Mouse (Mus musculus): Measurements from ENCODE around the gene Tmod4. TPM values are rescaled to one million over a fixed set of nuclear protein-coding genes. Genes with fewer than 3 reads are reported as not detected.

Gene Tmod4
- polyA plus RNA-seq, 1 experiment, result not detected

GRCm38 (mm10) chr3:95171105-95171504, 46.8 kb downstream of the Tmod4 start:
- H3K9ac ChIP-seq (ENCODE audit: low read depth, poor library complexity, severe bottlenecking), result no peak overlapping the region
- no peak overlapping the region for H3K4me3 ChIP-seq (ENCODE audit: low read depth, low read length)
- no peaks in the 10 kb centered on the region; the same call in 1 of the 2 replicates for H3K27me3 ChIP-seq (ENCODE audit: control insufficient read depth, insufficient read depth, low read length, poor library complexity, severe bottlenecking)
- H3K9me3 ChIP-seq (replicated peaks; ENCODE audit: control insufficient read depth, insufficient read depth, low read length, poor library complexity, severe bottlenecking), result no peaks in the 10 kb centered on the region
- H3K36me3 ChIP-seq (ENCODE audit: control insufficient read depth, insufficient read depth, low read length, poor library complexity, severe bottlenecking), result 0 out of 2 replicates have a peak, but pooled peaks cover 2% of the 10 kb centered on the region
- no peaks in the 10 kb centered on the region for H3K4me1 ChIP-seq (ENCODE audit: control insufficient read depth, insufficient read depth, low read length)
- TF ChIP-seq CTCF (IDR thresholded peaks at IDR 0.05; ENCODE audit: low read depth, low read length) (no peak), POLR2A (IDR thresholded peaks at IDR 0.05; ENCODE audit: insufficient read depth, low read length) (no peak), EP300 (IDR thresholded peaks at IDR 0.05; ENCODE audit: insufficient read depth, low read depth, low read length) (no peak)
- no peak overlapping the region for H3K27ac ChIP-seq (ENCODE audit: insufficient read depth, low read length)

GRCm38 (mm10) chr3:95172526-95173255, 48.4 kb downstream of the Tmod4 start:
- TF ChIP-seq POLR2A (IDR thresholded peaks at IDR 0.05; ENCODE audit: insufficient read depth, low read length) (no peak), CTCF (IDR thresholded peaks at IDR 0.05; ENCODE audit: low read depth, low read length) (no peak), EP300 (IDR thresholded peaks at IDR 0.05; ENCODE audit: insufficient read depth, low read depth, low read length) (no peak)
- Histone ChIP-seq H3K9me3 (replicated peaks; ENCODE audit: control insufficient read depth, insufficient read depth, low read length, poor library complexity, severe bottlenecking) (no peaks in the 10 kb centered on the region), H3K9ac (ENCODE audit: low read depth, poor library complexity, severe bottlenecking) (peak overlapping the region; percentile 58), H3K4me1 (ENCODE audit: control insufficient read depth, insufficient read depth, low read length) (peaks cover 4% of the 10 kb centered on the region), H3K4me3 (ENCODE audit: low read depth, low read length) (peak overlapping the region; percentile 42), H3K27me3 (ENCODE audit: control insufficient read depth, insufficient read depth, low read length, poor library complexity, severe bottlenecking) (no peaks in the 10 kb centered on the region; the same call in 1 of the 2 replicates), H3K36me3 (ENCODE audit: control insufficient read depth, insufficient read depth, low read length, poor library complexity, severe bottlenecking) (0 out of 2 replicates have a peak, but pooled peaks cover 2% of the 10 kb centered on the region), H3K27ac (ENCODE audit: insufficient read depth, low read length) (no peak overlapping the region)

DNA sequence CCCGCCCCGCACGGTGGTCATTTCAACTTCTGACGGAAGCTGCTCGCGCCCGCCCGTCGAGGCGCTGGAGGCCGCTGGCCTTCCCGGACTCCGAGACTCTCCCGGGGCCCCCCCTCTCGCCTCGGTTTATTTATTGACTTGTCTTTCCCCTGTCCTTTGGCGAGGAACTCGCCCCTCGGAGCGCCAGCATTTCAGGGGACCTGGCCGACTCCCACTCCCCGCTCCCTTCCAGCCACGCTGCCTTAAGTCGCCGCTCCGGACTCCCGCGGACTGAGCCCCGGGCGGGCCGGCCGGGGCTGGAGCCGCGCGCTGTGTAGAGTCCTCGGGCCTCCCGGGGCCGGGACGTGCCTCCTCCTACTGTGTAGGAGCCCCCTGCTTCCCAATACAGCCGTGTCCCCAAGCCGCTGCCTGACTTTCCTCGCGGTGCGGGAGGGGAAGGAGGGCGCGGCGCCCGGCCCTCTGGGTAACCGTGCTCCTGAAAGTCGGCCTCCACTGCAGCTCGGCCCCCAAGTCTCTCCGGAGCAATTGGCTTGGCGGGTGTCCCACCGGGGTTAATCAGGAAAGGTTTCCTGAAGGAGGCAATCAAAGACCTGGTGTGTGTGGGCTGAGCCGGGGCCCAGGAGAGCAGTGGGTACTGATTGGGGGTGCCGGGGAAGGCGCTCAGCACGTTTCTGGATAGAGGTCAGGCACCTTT, 49.1 kb downstream of the Tmod4 start:
- Histone ChIP-seq H3K27ac (ENCODE audit: insufficient read depth, low read length) (no peak overlapping the region), H3K4me1 (ENCODE audit: control insufficient read depth, insufficient read depth, low read length) (peaks cover 4% of the 10 kb centered on the region), H3K36me3 (ENCODE audit: control insufficient read depth, insufficient read depth, low read length, poor library complexity, severe bottlenecking) (0 out of 2 replicates have a peak, but pooled peaks cover 2% of the 10 kb centered on the region), H3K9ac (ENCODE audit: low read depth, poor library complexity, severe bottlenecking) (peak overlapping the region; percentile 58), H3K9me3 (replicated peaks; ENCODE audit: control insufficient read depth, insufficient read depth, low read length, poor library complexity, severe bottlenecking) (no peaks in the 10 kb centered on the region), H3K27me3 (ENCODE audit: control insufficient read depth, insufficient read depth, low read length, poor library complexity, severe bottlenecking) (no peaks in the 10 kb centered on the region; the same call in 1 of the 2 replicates), H3K4me3 (ENCODE audit: low read depth, low read length) (peak overlapping the region; percentile 42)
- no peak for TF ChIP-seq CTCF (IDR thresholded peaks at IDR 0.05; ENCODE audit: low read depth, low read length)
- TF ChIP-seq POLR2A (IDR thresholded peaks at IDR 0.05; ENCODE audit: insufficient read depth, low read length), result no peak
- TF ChIP-seq EP300 (IDR thresholded peaks at IDR 0.05; ENCODE audit: insufficient read depth, low read depth, low read length), result no peak

DNA sequence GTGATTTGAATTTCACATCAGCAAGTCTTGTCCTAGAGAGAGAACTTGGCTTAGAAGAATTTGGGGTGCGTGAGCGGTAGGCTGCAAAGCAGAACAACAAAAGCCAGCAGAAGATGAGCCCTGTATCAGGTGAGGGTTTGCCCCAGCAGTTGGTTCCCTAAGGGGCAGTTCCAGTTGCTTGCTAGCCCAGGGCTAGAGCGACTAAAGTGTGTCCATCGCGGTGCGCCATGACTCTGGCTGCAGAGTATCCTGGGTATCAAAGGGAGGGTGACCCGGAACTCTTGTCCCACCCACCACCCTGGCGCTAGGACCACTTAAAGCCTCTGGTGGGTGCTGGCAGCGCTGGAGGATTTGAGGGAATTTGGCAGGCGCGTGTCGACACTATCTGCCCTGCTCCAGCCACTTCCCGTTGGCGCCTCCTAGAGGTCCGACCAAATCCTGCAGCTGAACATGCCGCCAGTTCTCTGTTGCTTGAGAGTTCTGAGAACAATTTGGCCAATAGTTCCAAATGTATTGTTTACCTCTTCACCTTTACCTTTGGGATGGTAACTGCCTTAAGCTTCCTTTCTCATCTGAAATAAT, 49.8 kb downstream of the Tmod4 start:
- H3K9me3 ChIP-seq (replicated peaks; ENCODE audit: control insufficient read depth, insufficient read depth, low read length, poor library complexity, severe bottlenecking), result no peaks in the 10 kb centered on the region
- H3K4me3 ChIP-seq (ENCODE audit: low read depth, low read length), result peak overlapping the region; percentile 42
- peaks cover 4% of the 10 kb centered on the region for H3K4me1 ChIP-seq (ENCODE audit: control insufficient read depth, insufficient read depth, low read length)
- H3K27ac ChIP-seq (ENCODE audit: insufficient read depth, low read length), result no peak overlapping the region
- H3K36me3 ChIP-seq (ENCODE audit: control insufficient read depth, insufficient read depth, low read length, poor library complexity, severe bottlenecking), result 0 out of 2 replicates have a peak, but pooled peaks cover 2% of the 10 kb centered on the region
- peak overlapping the region; percentile 58 for H3K9ac ChIP-seq (ENCODE audit: low read depth, poor library complexity, severe bottlenecking)
- no peaks in the 10 kb centered on the region; the same call in 1 of the 2 replicates for H3K27me3 ChIP-seq (ENCODE audit: control insufficient read depth, insufficient read depth, low read length, poor library complexity, severe bottlenecking)
- no peak for TF ChIP-seq POLR2A (IDR thresholded peaks at IDR 0.05; ENCODE audit: insufficient read depth, low read length)
- peak; percentile 92 for TF ChIP-seq CTCF (IDR thresholded peaks at IDR 0.05; ENCODE audit: low read depth, low read length)

- Histone ChIP-seq H3K9me3 (replicated peaks; ENCODE audit: control insufficient read depth, insufficient read depth, low read length, poor library complexity, severe bottlenecking) (no peaks in the 10 kb centered on the region), H3K9ac (ENCODE audit: low read depth, poor library complexity, severe bottlenecking) (peak overlapping the region; percentile 9; the same call in 1 of the 2 replicates), H3K36me3 (ENCODE audit: control insufficient read depth, insufficient read depth, low read length, poor library complexity, severe bottlenecking) (no peaks in the 10 kb centered on the region), H3K27ac (ENCODE audit: insufficient read depth, low read length) (peak overlapping the region; percentile 66), H3K4me1 (ENCODE audit: control insufficient read depth, insufficient read depth, low read length) (peaks cover 4% of the 10 kb centered on the region), H3K4me3 (ENCODE audit: low read depth, low read length) (no peak overlapping the region), H3K27me3 (ENCODE audit: control insufficient read depth, insufficient read depth, low read length, poor library complexity, severe bottlenecking) (no peaks in the 10 kb centered on the region; the same call in 1 of the 2 replicates)
- TF ChIP-seq POLR2A (IDR thresholded peaks at IDR 0.05; ENCODE audit: insufficient read depth, low read length) (no peak), EP300 (IDR thresholded peaks at IDR 0.05; ENCODE audit: insufficient read depth, low read depth, low read length) (no peak), CTCF (IDR thresholded peaks at IDR 0.05; ENCODE audit: low read depth, low read length) (no peak)
Observed at GRCm38 (mm10) chr3:95176500-95176899, 52.2 kb downstream of the Tmod4 start.
